13 mouse cellular contexts compared by ENCODE assay signal in genomic region chr19:37378816-37379215, GRCm38 (mm10). TPM values are rescaled to one million over a fixed set of nuclear protein-coding genes. Genes with fewer than 3 reads are reported as not detected.
DNase-seq lines count a peak whose midpoint lies in the region; ATAC-seq and TF ChIP-seq lines count a peak whose summit lies in the region.
"Had no signal": no experiment of that assay in that cellular context is flagged by ENCODE, and none has a peak within 500 bp of the region (broad histone marks: within the 10 kb centered on the region; RNA-seq: fewer than 3 reads in every experiment).

No protein-coding gene starts in this region.

- 0 out of 2 replicates have a peak overlapping the region, but pooled peaks have one; percentile 20 for H3K4me3 ChIP-seq in hindbrain, embryonic 10.5 days
- H3K4me3 ChIP-seq in hindbrain, embryonic 13.5 days: no peak overlapping the region
- no peak overlapping the region for H3K4me3 ChIP-seq in midbrain, embryonic 11.5 days (ENCODE audit: low read depth, low read length)
- H3K4me3 ChIP-seq in midbrain, postnatal 0 days (ENCODE audit: low read depth, low read length): no peak overlapping the region
- no peak overlapping the region for H3K4me3 ChIP-seq in embryonic facial prominence, embryonic 13.5 days
- H3K4me3 ChIP-seq in liver, embryonic 15.5 days (replicated peaks): peak overlapping the region; percentile 99

- no peak overlapping the region for H3K9ac ChIP-seq in hindbrain, embryonic 13.5 days
- peak overlapping the region; percentile 33; the same call in 1 of the 2 replicates for H3K9ac ChIP-seq in midbrain, embryonic 11.5 days (ENCODE audit: low read length)
- H3K9ac ChIP-seq in midbrain, postnatal 0 days (replicated peaks; ENCODE audit: low read length, poor library complexity, severe bottlenecking): no peak overlapping the region
- peak overlapping the region; percentile 49 for H3K9ac ChIP-seq in embryonic facial prominence, embryonic 13.5 days
- peak overlapping the region; percentile 15; the same call in 1 of the 2 replicates for H3K9ac ChIP-seq in liver, embryonic 15.5 days

- DNase-seq in hindbrain, embryonic 10.5 days (ENCODE audit: low spot score): no peak
- peak; percentile 75 for DNase-seq in midbrain, embryonic 11.5 days (ENCODE audit: low spot score, missing footprints)
- no peak for DNase-seq in midbrain, postnatal 0 days (ENCODE audit: low spot score)
- no peak for DNase-seq in layer of hippocampus, postnatal 10 days (ENCODE audit: low spot score in 2 of 2)
- no peak for DNase-seq in urinary bladder, adult 2 months (ENCODE audit: low spot score)
- DNase-seq: embryo, embryonic 11 days; heart, postnatal 14 days; kidney, postnatal 10 days; spleen, adult 18-20 months; thymus, postnatal 14 days had no signal

- ATAC-seq in hindbrain, embryonic 13.5 days (ENCODE audit: low FRiP score): no peak
- ATAC-seq in midbrain, embryonic 11.5 days (ENCODE audit: low FRiP score): no peak
- no peak for ATAC-seq in midbrain, postnatal 0 days (ENCODE audit: low FRiP score)
- no peak for ATAC-seq in embryonic facial prominence, embryonic 13.5 days (ENCODE audit: insufficient number of reproducible peaks, insufficient read depth, low FRiP score, low TSS enrichment, low read depth)
- no peak for ATAC-seq in liver, embryonic 15.5 days (ENCODE audit: insufficient read depth)

- WGBS in hindbrain, embryonic 10.5 days: 87% methylated on average over 6 of the region's 6 CpGs
- WGBS in hindbrain, embryonic 13.5 days: 83% methylated on average over 6 of the region's 6 CpGs
- WGBS in midbrain, embryonic 11.5 days: 84% methylated on average over 6 of the region's 6 CpGs
- WGBS in midbrain, postnatal 0 days: 83% methylated on average over 6 of the region's 6 CpGs
- 89% methylated on average over 6 of the region's 6 CpGs for WGBS in embryonic facial prominence, embryonic 13.5 days
- WGBS in liver, embryonic 15.5 days (ENCODE audit: insufficient replicate concordance): 85% methylated on average over 6 of the region's 6 CpGs

- no peak overlapping the region for H3K27ac ChIP-seq in hindbrain, embryonic 10.5 days
- H3K27ac ChIP-seq in hindbrain, embryonic 13.5 days: no peak overlapping the region
- no peak overlapping the region for H3K27ac ChIP-seq in midbrain, embryonic 11.5 days (ENCODE audit: low read depth, low read length)
- no peak overlapping the region for H3K27ac ChIP-seq in midbrain, postnatal 0 days (ENCODE audit: low read depth, low read length)
- no peak overlapping the region for H3K27ac ChIP-seq in embryonic facial prominence, embryonic 13.5 days
- no peak overlapping the region for H3K27ac ChIP-seq in liver, embryonic 15.5 days (replicated peaks)

- H3K36me3 ChIP-seq in hindbrain, embryonic 10.5 days: peaks cover 24% of the 10 kb centered on the region
- H3K36me3 ChIP-seq in hindbrain, embryonic 13.5 days: no peaks in the 10 kb centered on the region
- H3K36me3 ChIP-seq in midbrain, embryonic 11.5 days (ENCODE audit: control insufficient read depth, insufficient read depth, low read length): no peaks in the 10 kb centered on the region
- no peaks in the 10 kb centered on the region for H3K36me3 ChIP-seq in midbrain, postnatal 0 days (ENCODE audit: insufficient read depth, low read length)
- H3K36me3 ChIP-seq in embryonic facial prominence, embryonic 13.5 days: no peaks in the 10 kb centered on the region
- peaks cover 51% of the 10 kb centered on the region for H3K36me3 ChIP-seq in liver, embryonic 15.5 days (replicated peaks)

- H3K27me3 ChIP-seq in hindbrain, embryonic 10.5 days (ENCODE audit: insufficient read depth, poor library complexity, severe bottlenecking): no peaks in the 10 kb centered on the region
- H3K27me3 ChIP-seq in hindbrain, embryonic 13.5 days: no peaks in the 10 kb centered on the region
- H3K27me3 ChIP-seq in midbrain, embryonic 11.5 days (ENCODE audit: control insufficient read depth, insufficient read depth, low read length): no peaks in the 10 kb centered on the region
- H3K27me3 ChIP-seq in midbrain, postnatal 0 days (ENCODE audit: insufficient read depth, low read length): no peaks in the 10 kb centered on the region
- H3K27me3 ChIP-seq in embryonic facial prominence, embryonic 13.5 days: no peaks in the 10 kb centered on the region
- H3K27me3 ChIP-seq in liver, embryonic 15.5 days: no peaks in the 10 kb centered on the region

- no peak overlapping the region for H3K4me2 ChIP-seq in hindbrain, embryonic 13.5 days
- H3K4me2 ChIP-seq in midbrain, embryonic 11.5 days: no peak overlapping the region
- no peak overlapping the region for H3K4me2 ChIP-seq in midbrain, postnatal 0 days (ENCODE audit: low read depth, low read length, poor library complexity, severe bottlenecking)
- H3K4me2 ChIP-seq in embryonic facial prominence, embryonic 13.5 days: peak overlapping the region; percentile 30
- H3K4me2 ChIP-seq in liver, embryonic 15.5 days: peak overlapping the region; percentile 70

- no peaks in the 10 kb centered on the region for H3K9me3 ChIP-seq in hindbrain, embryonic 10.5 days
- H3K9me3 ChIP-seq in hindbrain, embryonic 13.5 days: no peaks in the 10 kb centered on the region
- H3K9me3 ChIP-seq in midbrain, embryonic 11.5 days (ENCODE audit: control insufficient read depth, low read length): no peaks in the 10 kb centered on the region
- H3K9me3 ChIP-seq in midbrain, postnatal 0 days (ENCODE audit: low read length): no peaks in the 10 kb centered on the region
- H3K9me3 ChIP-seq in embryonic facial prominence, embryonic 13.5 days: no peaks in the 10 kb centered on the region
- H3K9me3 ChIP-seq in liver, embryonic 15.5 days (replicated peaks): no peaks in the 10 kb centered on the region

- H3K4me1 ChIP-seq in hindbrain, embryonic 10.5 days (replicated peaks): peaks cover 24% of the 10 kb centered on the region
- H3K4me1 ChIP-seq in hindbrain, embryonic 13.5 days (replicated peaks): peaks cover 21% of the 10 kb centered on the region
- H3K4me1 ChIP-seq in midbrain, embryonic 11.5 days (ENCODE audit: control insufficient read depth, insufficient read depth, low read length): peaks cover 11% of the 10 kb centered on the region
- H3K4me1 ChIP-seq in midbrain, postnatal 0 days (ENCODE audit: insufficient read depth, low read length): no peaks in the 10 kb centered on the region
- peaks cover 12% of the 10 kb centered on the region for H3K4me1 ChIP-seq in embryonic facial prominence, embryonic 13.5 days
- H3K4me1 ChIP-seq in liver, embryonic 15.5 days (replicated peaks): peaks cover 45% of the 10 kb centered on the region

- TF ChIP-seq CTCF in midbrain, postnatal 0 days (IDR thresholded peaks at IDR 0.05): no peak

RNA-seq across cellular contexts. Expression of gene Kif11, which starts 2.6 kb away (rescaled TPM):
- polyA plus RNA-seq in hindbrain, embryonic 10.5 days (2016; fragmentation: Nextera tagmentation; extraction: Ambion mirVana): 60.1 and 80.2 TPM in 2 replicates
- polyA plus RNA-seq in hindbrain, embryonic 13.5 days (2015; fragmentation: Nextera tagmentation; extraction: Ambion mirVana): 13.5 and 14.3 TPM in 2 replicates
- polyA plus RNA-seq in midbrain, embryonic 11.5 days (2014; fragmentation: Nextera tagmentation; extraction: Ambion mirVana): 97.6 and 114 TPM in 2 replicates
- 6.2 and 7.5 TPM in 2 replicates for total RNA-seq in midbrain, postnatal 0 days (2014; rRNA removed)
- polyA plus RNA-seq in midbrain, postnatal 0 days (2015; fragmentation: Nextera tagmentation; extraction: Ambion mirVana): 2.9 and 3.3 TPM in 2 replicates
- 61.9 and 62.6 TPM in 2 replicates for polyA plus RNA-seq in embryonic facial prominence, embryonic 13.5 days (2015; fragmentation: Nextera tagmentation; extraction: Ambion mirVana)
- 53.0 and 53.3 TPM in 2 replicates for polyA plus RNA-seq in liver, embryonic 15.5 days (2015; fragmentation: Nextera tagmentation; extraction: Ambion mirVana)
- total RNA-seq in layer of hippocampus, postnatal 10 days (2021): 1 to 10 TPM; 4.5 to 5.1 TPM
- 1.6 and 1.7 TPM in 2 replicates for polyA plus RNA-seq in urinary bladder, adult 2 months (2012; rRNA removed)

RNA-seq across cellular contexts. Expression of gene Ide, which starts 41.2 kb away (rescaled TPM):
- 46.1 and 56.8 TPM in 2 replicates for polyA plus RNA-seq in hindbrain, embryonic 10.5 days (2016; fragmentation: Nextera tagmentation; extraction: Ambion mirVana)
- 35.3 and 35.7 TPM in 2 replicates for polyA plus RNA-seq in hindbrain, embryonic 13.5 days (2015; fragmentation: Nextera tagmentation; extraction: Ambion mirVana)
- polyA plus RNA-seq in midbrain, embryonic 11.5 days (2014; fragmentation: Nextera tagmentation; extraction: Ambion mirVana): 59.8 and 65.3 TPM in 2 replicates
- 31.5 and 32.5 TPM in 2 replicates for total RNA-seq in midbrain, postnatal 0 days (2014; rRNA removed)
- polyA plus RNA-seq in midbrain, postnatal 0 days (2015; fragmentation: Nextera tagmentation; extraction: Ambion mirVana): 33.2 and 36.2 TPM in 2 replicates
- polyA plus RNA-seq in embryonic facial prominence, embryonic 13.5 days (2015; fragmentation: Nextera tagmentation; extraction: Ambion mirVana): 31.9 and 32.8 TPM in 2 replicates
- 23.3 and 25.8 TPM in 2 replicates for polyA plus RNA-seq in liver, embryonic 15.5 days (2015; fragmentation: Nextera tagmentation; extraction: Ambion mirVana)
- 10 to 100 TPM; 54.6 to 57.8 TPM for total RNA-seq in layer of hippocampus, postnatal 10 days (2021)
- polyA plus RNA-seq in urinary bladder, adult 2 months (2012; rRNA removed): 27.9 and 28.5 TPM in 2 replicates

RNA-seq across cellular contexts. Expression of gene Hhex, which starts 55.8 kb away (rescaled TPM):
- 6.6 and 7.7 TPM in 2 replicates for polyA plus RNA-seq in hindbrain, embryonic 10.5 days (2016; fragmentation: Nextera tagmentation; extraction: Ambion mirVana)
- 6.7 and 7.2 TPM in 2 replicates for polyA plus RNA-seq in hindbrain, embryonic 13.5 days (2015; fragmentation: Nextera tagmentation; extraction: Ambion mirVana)
- polyA plus RNA-seq in midbrain, embryonic 11.5 days (2014; fragmentation: Nextera tagmentation; extraction: Ambion mirVana): 4.5 and 5.4 TPM in 2 replicates
- total RNA-seq in midbrain, postnatal 0 days (2014; rRNA removed): 0.80 and 0.99 TPM in 2 replicates
- 2.8 and 3.5 TPM in 2 replicates for polyA plus RNA-seq in midbrain, postnatal 0 days (2015; fragmentation: Nextera tagmentation; extraction: Ambion mirVana)
- 8.0 and 9.1 TPM in 2 replicates for polyA plus RNA-seq in embryonic facial prominence, embryonic 13.5 days (2015; fragmentation: Nextera tagmentation; extraction: Ambion mirVana)
- 28.5 and 30.3 TPM in 2 replicates for polyA plus RNA-seq in liver, embryonic 15.5 days (2015; fragmentation: Nextera tagmentation; extraction: Ambion mirVana)
- 1 to 10 TPM; 2.3 to 3.5 TPM for total RNA-seq in layer of hippocampus, postnatal 10 days (2021)
- 4.7 and 5.3 TPM in 2 replicates for polyA plus RNA-seq in urinary bladder, adult 2 months (2012; rRNA removed)

Comparison
In these comparisons a context has a peak if more than half of its experiments do, and no peak if none do; other contexts are left out.
1. H3K4me3 ChIP-seq: peak in hindbrain, embryonic 10.5 days (single experiment) and liver, embryonic 15.5 days (single experiment); none in hindbrain, embryonic 13.5 days (single experiment), midbrain, embryonic 11.5 days (single experiment), midbrain, postnatal 0 days (single experiment) and embryonic facial prominence, embryonic 13.5 days (single experiment).
2. H3K9ac ChIP-seq: peak in midbrain, embryonic 11.5 days (single experiment), embryonic facial prominence, embryonic 13.5 days (single experiment) and liver, embryonic 15.5 days (single experiment); none in hindbrain, embryonic 13.5 days (single experiment) and midbrain, postnatal 0 days (single experiment).
3. H3K4me2 ChIP-seq: peak in embryonic facial prominence, embryonic 13.5 days (single experiment) and liver, embryonic 15.5 days (single experiment); none in hindbrain, embryonic 13.5 days (single experiment), midbrain, embryonic 11.5 days (single experiment) and midbrain, postnatal 0 days (single experiment).